Mouse (Mus musculus): Measurements from ENCODE around the gene Eif5b. TPM values are rescaled to one million over a fixed set of nuclear protein-coding genes. Genes with fewer than 3 reads are reported as not detected.

Gene Eif5b
- polyA plus RNA-seq, 1 experiment: 56.2 TPM

GRCm38 (mm10) chr1:38103214-38103613, 105.4 kb downstream of the Eif5b start:
- Histone ChIP-seq H3K4me1 (ENCODE audit: control insufficient read depth, insufficient read depth, low read length) (no peaks in the 10 kb centered on the region), H3K27ac (ENCODE audit: insufficient read depth, low read length) (no peak overlapping the region), H3K4me3 (ENCODE audit: insufficient read depth, low read length) (no peak overlapping the region)
- TF ChIP-seq POLR2A (IDR thresholded peaks at IDR 0.05; ENCODE audit: low read depth, low read length) (no peak), CTCF (IDR thresholded peaks at IDR 0.05; ENCODE audit: borderline replicate concordance, insufficient read depth, low read length) (no peak)

GRCm38 (mm10) chr1:38103813-38104212, 106.0 kb downstream of the Eif5b start:
- H3K27ac ChIP-seq (ENCODE audit: insufficient read depth, low read length): no peak overlapping the region
- H3K4me3 ChIP-seq (ENCODE audit: insufficient read depth, low read length): no peak overlapping the region
- H3K4me1 ChIP-seq (ENCODE audit: control insufficient read depth, insufficient read depth, low read length): no peaks in the 10 kb centered on the region
- TF ChIP-seq POLR2A (IDR thresholded peaks at IDR 0.05; ENCODE audit: low read depth, low read length): no peak
- no peak for TF ChIP-seq CTCF (IDR thresholded peaks at IDR 0.05; ENCODE audit: borderline replicate concordance, insufficient read depth, low read length)

Other genes starting within 250 kb of the Eif5b start
- gene Tsga10, start 131.6 kb upstream of the Eif5b start, polyA plus RNA-seq (2011; ENCODE audit: insufficient read length, low read depth, missing spikeins): 3.1 and 3.3 TPM in 2 replicates
- gene Lipt1, start 126.3 kb upstream of the Eif5b start, polyA plus RNA-seq (2011; ENCODE audit: insufficient read length, low read depth, missing spikeins): 5.6 and 6.9 TPM in 2 replicates
- gene Mitd1, start 107.6 kb upstream of the Eif5b start, polyA plus RNA-seq (2011; ENCODE audit: insufficient read length, low read depth, missing spikeins): 28.4 and 29.2 TPM in 2 replicates
- gene Mrpl30, start 107.5 kb upstream of the Eif5b start, polyA plus RNA-seq (2011; ENCODE audit: insufficient read length, low read depth, missing spikeins): 158 and 204 TPM in 2 replicates
- not detected in 2 replicates for gene Lyg2, start 81.5 kb upstream of the Eif5b start, polyA plus RNA-seq (2011; ENCODE audit: insufficient read length, low read depth, missing spikeins)
- gene Lyg1, start 40.3 kb upstream of the Eif5b start, polyA plus RNA-seq (2011; ENCODE audit: insufficient read length, low read depth, missing spikeins): not detected in 2 replicates
- gene Txndc9, start 117 bp upstream of the Eif5b start, polyA plus RNA-seq (2011; ENCODE audit: insufficient read length, low read depth, missing spikeins): 89.5 and 141 TPM in 2 replicates
- 23.2 and 29.8 TPM in 2 replicates for gene Rev1, start 131.8 kb downstream of the Eif5b start, polyA plus RNA-seq (2011; ENCODE audit: insufficient read length, low read depth, missing spikeins)

Data from embryonic fibroblast, embryonic 13.5 days (primary cell).